Mouse (Mus musculus) spleen, adult 2 months (tissue): Measurements from ENCODE around the gene Slc9a9. TPM values are rescaled to one million over a fixed set of nuclear protein-coding genes. Genes with fewer than 3 reads are reported as not detected.

Experiments
- DNase-seq, 2 experiments: peaks; one replicate each; pipeline versions ENCODE4 v3.0.0 to v3.0.0-alpha.2; 2012 to 2021; ENCODE audit warnings: low spot score in 2 of 2, low read depth in 1 of 2
- H3K27ac ChIP-seq: fragments of 200-500 bp; 2 replicates; pipeline ENCODE4 v1.5.1; 2012; ENCODE audit warnings: low read length, inconsistent platforms; ENCODE audit not compliant: insufficient read depth
- H3K27me3 ChIP-seq: fragments of 200-500 bp; 2 replicates; pipeline ENCODE4 v1.6.1; 2012; ENCODE audit warnings: mild to moderate bottlenecking, moderate library complexity, low read length, inconsistent platforms; ENCODE audit not compliant: control insufficient read depth, insufficient read depth
- H3K36me3 ChIP-seq: fragments of 200-500 bp; 2 replicates; pipeline ENCODE4 v1.6.1; 2012; ENCODE audit warnings: mild to moderate bottlenecking, low read length, inconsistent platforms; ENCODE audit not compliant: control insufficient read depth, insufficient read depth
- H3K4me1 ChIP-seq: fragments of 200-500 bp; 2 replicates; pipeline ENCODE4 v1.6.1; 2011; ENCODE audit warnings: inconsistent platforms; ENCODE audit not compliant: control insufficient read depth, insufficient read depth, insufficient read length
- H3K4me3 ChIP-seq: fragments of 200-500 bp; 2 replicates; pipeline ENCODE4 v1.5.1; 2011; ENCODE audit warnings: mild to moderate bottlenecking, inconsistent platforms; ENCODE audit not compliant: insufficient read depth, insufficient read length; ENCODE audit errors: extremely low read depth
- CTCF ChIP-seq: fragments of 200-500 bp; IDR thresholded peaks from 2 replicates; pipeline ENCODE4 v1.5.1; 2011; ENCODE audit warnings: mild to moderate bottlenecking, inconsistent platforms; ENCODE audit not compliant: insufficient read depth, insufficient read length, insufficient replicate concordance; ENCODE audit errors: extremely low read depth
- POLR2A ChIP-seq: fragments of 200-500 bp; IDR thresholded peaks from 2 replicates; pipeline ENCODE4 v1.6.1; 2011; ENCODE audit warnings: low read depth, low read length, inconsistent platforms
- WGBS: fragments of 180-500 bp; shearing (Covaris S2); methylation state at CpG from one replicate; pipeline ENCODE4 v1.1.7; 2018; 5-methylcytosine and 5-hydroxymethylcytosine counted together
- polyA plus RNA-seq: library from polyadenylated mRNA; depleted of rRNA; stranded (reverse); fragments of >200 nt; gene quantifications from 2 replicates; pipeline ENCODE4 v1.2.3, GENCODE M21; 2012

The Slc9a9 gene
- polyA plus RNA-seq, 1 experiment: 8.3 TPM

GRCm38 (mm10) chr9:94868557-94868956 is 198.8 kb downstream of the Slc9a9 start:
- no peaks in the 10 kb centered on the region for H3K36me3 ChIP-seq

GRCm38 (mm10) chr9:94869023-94869799 is 199.5 kb downstream of the Slc9a9 start:
- no peak for DNase-seq
- WGBS: 78% methylated on average over 4 of the region's 4 CpGs
- Histone ChIP-seq H3K36me3 (no peaks in the 10 kb centered on the region), H3K4me1 (no peaks in the 10 kb centered on the region), H3K27ac (no peak overlapping the region), H3K27me3 (no peaks in the 10 kb centered on the region), H3K4me3 (no peak overlapping the region)
- TF ChIP-seq CTCF: no peak

More at GRCm38 (mm10) chr9:94868557-94868956, 198.8 kb downstream of the Slc9a9 start:
- no peak overlapping the region for H3K4me3 ChIP-seq
- WGBS: 87% methylated on average over 1 of the region's 1 CpGs
- DNase-seq: no peak
- no peaks in the 10 kb centered on the region for H3K27me3 ChIP-seq
- TF ChIP-seq POLR2A (no peak), CTCF (no peak)
- no peaks in the 10 kb centered on the region for H3K4me1 ChIP-seq
- H3K27ac ChIP-seq: no peak overlapping the region

GRCm38 (mm10) chr9:94882517-94882916 is 212.8 kb downstream of the Slc9a9 start:
- 93% methylated on average over 3 of the region's 3 CpGs for WGBS
- no peak overlapping the region for H3K27ac ChIP-seq
- no peaks in the 10 kb centered on the region for H3K4me1 ChIP-seq
- no peaks in the 10 kb centered on the region for H3K27me3 ChIP-seq
- no peaks in the 10 kb centered on the region for H3K36me3 ChIP-seq
- DNase-seq: no peak
- TF ChIP-seq CTCF (no peak), POLR2A (no peak)
- no peak overlapping the region for H3K4me3 ChIP-seq

GRCm38 (mm10) chr9:94883435-94883834 is 213.7 kb downstream of the Slc9a9 start:
- DNase-seq: no peak
- H3K27me3 ChIP-seq: no peaks in the 10 kb centered on the region
- H3K36me3 ChIP-seq: no peaks in the 10 kb centered on the region
- H3K4me3 ChIP-seq: no peak overlapping the region
- no peaks in the 10 kb centered on the region for H3K4me1 ChIP-seq
- H3K27ac ChIP-seq: no peak overlapping the region
- TF ChIP-seq POLR2A (no peak), CTCF (no peak)
- 81% methylated on average over 5 of the region's 5 CpGs for WGBS

- 85% methylated on average over 1 of the region's 1 CpGs for WGBS
- no peak for TF ChIP-seq POLR2A
- TF ChIP-seq CTCF: no peak
- H3K36me3 ChIP-seq: no peaks in the 10 kb centered on the region
- no peak for DNase-seq
- no peak overlapping the region for H3K4me3 ChIP-seq
- H3K27ac ChIP-seq: no peak overlapping the region
- H3K4me1 ChIP-seq: no peaks in the 10 kb centered on the region
- no peaks in the 10 kb centered on the region for H3K27me3 ChIP-seq
Observed at GRCm38 (mm10) chr9:94885151-94885550, 215.4 kb downstream of the Slc9a9 start.

- no peak for DNase-seq
- no peak for TF ChIP-seq CTCF
- Histone ChIP-seq H3K36me3 (no peaks in the 10 kb centered on the region), H3K27me3 (no peaks in the 10 kb centered on the region), H3K27ac (no peak overlapping the region), H3K4me3 (no peak overlapping the region), H3K4me1 (no peaks in the 10 kb centered on the region)
Observed at GRCm38 (mm10) chr9:94889647-94890046, 219.9 kb downstream of the Slc9a9 start.

GRCm38 (mm10) chr9:94895882-94896281 is 226.2 kb downstream of the Slc9a9 start:
- WGBS: 43% methylated on average over 5 of the region's 5 CpGs
- H3K27ac ChIP-seq: no peak overlapping the region
- H3K36me3 ChIP-seq: no peaks in the 10 kb centered on the region
- no peak overlapping the region for H3K4me3 ChIP-seq
- no peaks in the 10 kb centered on the region for H3K4me1 ChIP-seq
- no peaks in the 10 kb centered on the region for H3K27me3 ChIP-seq
- no peak for DNase-seq
- TF ChIP-seq POLR2A: no peak
- no peak for TF ChIP-seq CTCF
